In genomic region chr2:80561478-80561877, GRCm38 (mm10) we compare ENCODE assay signal across 28 mouse cellular contexts. TPM values are rescaled to one million over a fixed set of nuclear protein-coding genes. Genes with fewer than 3 reads are reported as not detected.
DNase-seq lines count a peak whose midpoint lies in the region; ATAC-seq and TF ChIP-seq lines count a peak whose summit lies in the region.
"Had no signal": no experiment of that assay in that cellular context is flagged by ENCODE, and none has a peak within 500 bp of the region (broad histone marks: within the 10 kb centered on the region; RNA-seq: fewer than 3 reads in every experiment).

No protein-coding gene starts in this region.

- 86% methylated on average over 3 of the region's 3 CpGs for WGBS in kidney, embryonic 16.5 days
- WGBS in lung, postnatal 0 days = 44% methylated on average over 3 of the region's 3 CpGs

- ATAC-seq in kidney, embryonic 16.5 days (ENCODE audit: low FRiP score, low TSS enrichment) = no peak
- ATAC-seq in lung, postnatal 0 days = no peak
- ATAC-seq: activated CD4-positive, CD25-positive, alpha-beta regulatory T cell, adult 4 months; forebrain, postnatal 0 days; hindbrain, embryonic 16.5 days had no signal

- no peak overlapping the region for H3K9ac ChIP-seq in kidney, embryonic 16.5 days (replicated peaks; ENCODE audit: low read length)
- no peak overlapping the region for H3K9ac ChIP-seq in lung, postnatal 0 days (replicated peaks; ENCODE audit: low read depth)
- H3K9ac ChIP-seq: forebrain, postnatal 0 days; heart, embryonic 13.5 days; midbrain, embryonic 12.5 days had no signal

- TF ChIP-seq CTCF in lung, postnatal 0 days (IDR thresholded peaks at IDR 0.05) = no peak

- no peaks in the 10 kb centered on the region for H3K4me1 ChIP-seq in kidney, embryonic 16.5 days (ENCODE audit: insufficient read depth, low read length)
- H3K4me1 ChIP-seq in lung, postnatal 0 days (ENCODE audit: insufficient read depth, low read depth, low read length) = peaks cover 7% of the 10 kb centered on the region; the same call in 1 of the 2 replicates
- H3K4me1 ChIP-seq: midbrain, embryonic 12.5 days had no signal

- no peak for TF ChIP-seq EP300 in lung, postnatal 0 days (IDR thresholded peaks at IDR 0.05)

- H3K27ac ChIP-seq in kidney, embryonic 16.5 days (ENCODE audit: low read length) = no peak overlapping the region
- no peak overlapping the region for H3K27ac ChIP-seq in lung, postnatal 0 days (ENCODE audit: low read length)
- H3K27ac ChIP-seq: heart, embryonic 13.5 days; midbrain, embryonic 12.5 days had no signal

- no peaks in the 10 kb centered on the region for H3K27me3 ChIP-seq in kidney, embryonic 16.5 days (ENCODE audit: insufficient read depth, low read length)
- no peaks in the 10 kb centered on the region for H3K27me3 ChIP-seq in lung, postnatal 0 days (replicated peaks; ENCODE audit: insufficient read depth, low read length)
- H3K27me3 ChIP-seq: CH12.LX; heart, embryonic 13.5 days; midbrain, embryonic 12.5 days had no signal

- peaks cover 13% of the 10 kb centered on the region for H3K36me3 ChIP-seq in kidney, embryonic 16.5 days (ENCODE audit: insufficient read depth, low read length)
- H3K36me3 ChIP-seq in lung, postnatal 0 days (ENCODE audit: insufficient read depth, low read length) = no peaks in the 10 kb centered on the region

- no peaks in the 10 kb centered on the region for H3K9me3 ChIP-seq in kidney, embryonic 16.5 days (ENCODE audit: low read length)
- H3K9me3 ChIP-seq in lung, postnatal 0 days (ENCODE audit: low read length) = no peaks in the 10 kb centered on the region
- H3K9me3 ChIP-seq: heart, embryonic 13.5 days; midbrain, embryonic 12.5 days had no signal

- peak; percentile 30 for DNase-seq in kidney, adult 11 months
- DNase-seq in lung, postnatal 0 days (ENCODE audit: low spot score) = peak; percentile 23
- DNase-seq in lung, postnatal 14 days = no peak
- DNase-seq in kidney, postnatal 14 days = peak; percentile 63
- peak; percentile 9 for DNase-seq in yolk sac, embryonic 10.5 days (ENCODE audit: low spot score)
- DNase-seq in neural tube, embryonic 10.5 days (ENCODE audit: extremely low spot score, low spot score) = no peak
- no peak for DNase-seq in natural killer cell, adult 2 months (ENCODE audit: low spot score in 2 of 2)
- DNase-seq: adrenal gland, adult 2 months; adrenal gland, postnatal 36 days; cerebellum, adult 2 months; cerebellum, postnatal 14 days; forebrain, postnatal 0 days; gastrocnemius, postnatal 10 days; heart, postnatal 10 days; lung, postnatal 10 days; right cerebral cortex, postnatal 14 days; spleen, adult 18-20 months; thymus, adult 18-20 months; thymus, postnatal 36 days had no signal

- no peak overlapping the region for H3K4me3 ChIP-seq in kidney, embryonic 16.5 days (ENCODE audit: low read length)
- no peak overlapping the region for H3K4me3 ChIP-seq in lung, postnatal 0 days (ENCODE audit: low read depth, low read length)
- H3K4me3 ChIP-seq: erythroblast, embryonic 14.5 days; heart, embryonic 13.5 days; midbrain, embryonic 12.5 days; myocyte had no signal

- no peak overlapping the region for H3K4me2 ChIP-seq in kidney, embryonic 16.5 days (replicated peaks; ENCODE audit: low read depth, low read length)
- no peak overlapping the region for H3K4me2 ChIP-seq in lung, postnatal 0 days (replicated peaks; ENCODE audit: low read depth, low read length)
- H3K4me2 ChIP-seq: heart, embryonic 13.5 days; liver, embryonic 11.5 days; midbrain, embryonic 12.5 days had no signal

RNA-seq across cellular contexts. Expression of gene Nckap1, which starts 19.7 kb away (rescaled TPM):
- polyA plus RNA-seq in kidney, embryonic 16.5 days (2015; fragmentation: Nextera tagmentation; extraction: Ambion mirVana) = 44.4 and 60.9 TPM in 2 replicates
- polyA plus RNA-seq in lung, postnatal 0 days (2015; fragmentation: Nextera tagmentation; extraction: Ambion mirVana) = 49.0 and 52.3 TPM in 2 replicates

RNA-seq across cellular contexts. Expression of gene Dusp19, which starts 55.4 kb away (rescaled TPM):
- polyA plus RNA-seq in kidney, embryonic 16.5 days (2015; fragmentation: Nextera tagmentation; extraction: Ambion mirVana) = 14.3 TPM in 2 replicates
- polyA plus RNA-seq in lung, postnatal 0 days (2015; fragmentation: Nextera tagmentation; extraction: Ambion mirVana) = 10.0 and 11.1 TPM in 2 replicates
- polyA plus RNA-seq: erythroblast, embryonic 14.5 days had no signal

RNA-seq across cellular contexts. Expression of gene Nup35, which starts 55.6 kb away (rescaled TPM):
- polyA plus RNA-seq in kidney, embryonic 16.5 days (2015; fragmentation: Nextera tagmentation; extraction: Ambion mirVana) = 50.3 and 55.0 TPM in 2 replicates
- 18.0 and 21.2 TPM in 2 replicates for polyA plus RNA-seq in lung, postnatal 0 days (2015; fragmentation: Nextera tagmentation; extraction: Ambion mirVana)

Comparison
In these comparisons a context has a peak if more than half of its experiments do, and no peak if none do; other contexts are left out.
1. DNase-seq: peak in kidney, adult 11 months (single experiment), lung, postnatal 0 days (single experiment), kidney, postnatal 14 days (single experiment) and yolk sac, embryonic 10.5 days (single experiment); none in lung, postnatal 14 days (single experiment), neural tube, embryonic 10.5 days (single experiment) and natural killer cell, adult 2 months (0 of 2).